9 mouse cellular contexts compared by ENCODE assay signal in genomic region chr9:101265546-101265945, GRCm38 (mm10). TPM values are rescaled to one million over a fixed set of nuclear protein-coding genes. Genes with fewer than 3 reads are reported as not detected.
DNase-seq lines count a peak whose midpoint lies in the region; ATAC-seq lines count a peak whose summit lies in the region.
"Had no signal": no experiment of that assay in that cellular context is flagged by ENCODE, and none has a peak within 500 bp of the region (broad histone marks: within the 10 kb centered on the region; RNA-seq: fewer than 3 reads in every experiment).

No protein-coding gene starts in this region.

- 35% methylated on average over 6 of the region's 6 CpGs for WGBS in neural tube, embryonic 13.5 days

- H3K9ac ChIP-seq in neural tube, embryonic 13.5 days = 0 out of 2 replicates have a peak overlapping the region, but pooled peaks have one; percentile 6
- H3K9ac ChIP-seq: liver, embryonic 14.5 days had no signal

- peak overlapping the region; percentile 36 for H3K4me2 ChIP-seq in neural tube, embryonic 13.5 days

- peak; percentile 40 for DNase-seq in layer of hippocampus, adult 11-12 months (ENCODE audit: low spot score)
- DNase-seq in layer of hippocampus, postnatal 25 days (ENCODE audit: extremely low spot score in 1 of 2, low spot score in 1 of 2) = no peak
- DNase-seq in brain, adult 2 months (ENCODE audit: low read depth, low spot score) = peak; percentile 79
- peak; percentile 60 for DNase-seq in kidney, adult 9 months
- DNase-seq in gastrocnemius, adult 8-10 months (ENCODE audit: low spot score in 2 of 2) = no peak
- DNase-seq in liver = no peak
- DNase-seq in spleen, postnatal 10 days (ENCODE audit: low spot score in 2 of 2) = no peak

- ATAC-seq in neural tube, embryonic 13.5 days (ENCODE audit: low read depth) = peak; percentile 76

- no peaks in the 10 kb centered on the region for H3K36me3 ChIP-seq in neural tube, embryonic 13.5 days

- peak overlapping the region; percentile 79 for H3K27ac ChIP-seq in neural tube, embryonic 13.5 days (replicated peaks)
- H3K27ac ChIP-seq: liver, embryonic 14.5 days had no signal

- H3K4me3 ChIP-seq in neural tube, embryonic 13.5 days = no peak overlapping the region

- H3K27me3 ChIP-seq in neural tube, embryonic 13.5 days = no peaks in the 10 kb centered on the region

- H3K4me1 ChIP-seq in neural tube, embryonic 13.5 days (replicated peaks) = peaks cover 22% of the 10 kb centered on the region

- H3K9me3 ChIP-seq in neural tube, embryonic 13.5 days = 0 out of 2 replicates have a peak, but pooled peaks cover 2% of the 10 kb centered on the region

RNA-seq across cellular contexts. Expression of gene Ppp2r3a, which starts 14.0 kb away (rescaled TPM):
- total RNA-seq in layer of hippocampus, postnatal 25 days (2021) = 10 to 100 TPM; 26.5 to 26.6 TPM
- polyA plus RNA-seq in neural tube, embryonic 13.5 days (2015; fragmentation: Nextera tagmentation; extraction: Ambion mirVana) = 22.5 and 26.4 TPM in 2 replicates
- 100 to 1,000 TPM; 149 to 175 (median 166) TPM for total RNA-seq in gastrocnemius, adult 8-10 months (2022)

Comparison
In these comparisons a context has a peak if more than half of its experiments do, and no peak if none do; other contexts are left out.
1. DNase-seq: peak in layer of hippocampus, adult 11-12 months (single experiment), brain, adult 2 months (single experiment) and kidney, adult 9 months (single experiment); none in layer of hippocampus, postnatal 25 days (0 of 2), gastrocnemius, adult 8-10 months (0 of 2), liver (single experiment) and spleen, postnatal 10 days (0 of 2).
2. RNA of gene Ppp2r3a, which starts 14.0 kb away (total RNA-seq): 149 to 175 TPM in gastrocnemius, adult 8-10 months; 26.5 to 26.6 TPM in layer of hippocampus, postnatal 25 days; every median in the first group is over 4 times any median in the second.